Mouse (Mus musculus) heart, postnatal 0 days (tissue): ENCODE results near the gene Gfra1.

ENCODE experiments used
- CTCF ChIP-seq: IDR thresholded peaks from 2 replicates; pipeline ENCODE4 v1.5.1; 2016; ENCODE audit warnings: antibody characterized with exemption, control low read depth, low read depth
- EP300 ChIP-seq: IDR thresholded peaks from 2 replicates; pipeline ENCODE4 v1.6.1; 2016; ENCODE audit warnings: antibody characterized with exemption, low read depth

DNA sequence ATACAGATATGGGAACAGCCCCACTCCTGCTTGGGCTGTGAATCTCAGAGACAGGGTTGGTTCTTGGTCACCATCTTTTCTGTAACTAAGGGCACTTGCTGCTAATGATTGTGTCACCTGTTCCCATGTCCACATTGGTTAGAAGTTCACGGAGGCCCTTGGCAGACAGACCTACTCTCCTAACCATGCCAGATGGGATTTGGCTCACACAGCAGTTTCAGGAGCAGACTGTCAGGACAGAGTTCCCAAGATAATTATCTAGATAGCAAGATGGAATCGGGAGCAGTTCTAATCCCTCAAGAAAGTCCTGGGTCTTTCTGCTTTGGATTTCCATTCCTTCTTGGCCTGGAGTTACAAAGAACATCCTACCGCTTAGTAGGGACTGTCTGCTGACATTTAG, 199.2 kb downstream of the Gfra1 start:
- TF ChIP-seq EP300 (no peak), CTCF (no peak)
